Mouse (Mus musculus): Measurements from ENCODE around the gene Ampd3. TPM values are rescaled to one million over a fixed set of nuclear protein-coding genes. Genes with fewer than 3 reads are reported as not detected.

Ampd3 gene
- polyA plus RNA-seq, 1 experiment from 2014 or later: 28.1 TPM

DNA sequence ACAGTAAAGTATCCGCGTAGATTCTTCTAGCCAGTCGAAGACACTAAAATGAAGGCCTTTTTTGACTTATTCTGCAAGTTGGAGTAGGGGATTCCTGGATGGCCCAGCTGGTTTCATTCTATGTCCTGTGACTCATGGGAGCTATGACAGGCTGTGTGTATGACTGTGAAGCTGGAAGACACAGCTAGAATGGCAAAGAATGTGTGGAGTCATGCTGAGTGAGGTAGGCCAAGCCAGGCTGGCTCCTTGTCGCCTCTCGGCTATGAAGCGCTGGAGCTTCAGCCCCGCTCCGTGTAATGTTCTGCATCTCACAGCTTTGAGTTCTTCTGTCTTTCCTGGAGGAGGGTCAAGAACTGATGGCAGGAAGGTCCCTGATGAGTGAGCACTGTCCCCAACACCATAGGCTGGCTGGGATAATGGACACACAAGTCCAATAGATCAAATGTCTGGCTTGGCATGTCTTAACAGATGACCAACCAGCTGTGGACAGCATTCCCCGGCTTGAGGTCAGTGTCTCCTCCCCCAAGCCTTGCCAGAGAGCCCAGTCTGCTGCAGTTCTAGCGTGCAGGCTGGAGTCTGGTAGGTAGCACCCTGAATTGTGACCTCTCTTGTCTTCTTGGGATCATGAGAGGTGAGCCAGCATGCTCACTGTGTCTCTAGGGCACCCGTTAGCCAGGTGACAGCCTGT lies 29.9 kb downstream of the Ampd3 start:
- 96% methylated on average over 11 of the region's 11 CpGs for WGBS (ENCODE audit: missing documents)
- H3K36me3 ChIP-seq (ENCODE audit: inconsistent target): peaks cover 21% of the 10 kb centered on the region
- no peak overlapping the region for H3K4me3 ChIP-seq (ENCODE audit: inconsistent target)
- H3K79me2 ChIP-seq (ENCODE audit: inconsistent target): no peaks in the 10 kb centered on the region
- H3K27ac ChIP-seq: no peak overlapping the region

DNA sequence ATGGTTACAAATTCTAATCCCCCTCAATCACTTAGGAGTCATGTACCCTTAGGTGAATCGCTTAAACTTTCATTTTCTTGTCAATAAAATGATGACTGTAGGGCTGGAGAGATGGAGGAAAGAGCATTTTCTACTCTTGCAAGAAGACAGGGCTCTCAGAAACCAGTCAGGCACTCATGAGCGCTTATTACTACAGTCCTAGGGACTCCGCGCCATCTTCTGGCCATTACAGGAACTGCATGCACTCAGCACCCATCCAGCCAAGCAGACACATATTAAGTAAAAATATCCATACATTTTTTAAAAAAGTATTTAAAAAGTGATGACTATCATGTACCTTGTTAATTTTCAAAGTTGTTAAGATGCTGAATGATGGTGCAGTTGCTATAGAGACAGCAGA lies 33.0 kb downstream of the Ampd3 start:
- H3K36me3 ChIP-seq (ENCODE audit: inconsistent target): peaks cover 46% of the 10 kb centered on the region
- no peak overlapping the region for H3K4me3 ChIP-seq (ENCODE audit: inconsistent target)
- WGBS (ENCODE audit: missing documents): 2% methylated on average over 4 of the region's 4 CpGs
- no peaks in the 10 kb centered on the region for H3K79me2 ChIP-seq (ENCODE audit: inconsistent target)
- H3K27ac ChIP-seq: no peak overlapping the region

DNA sequence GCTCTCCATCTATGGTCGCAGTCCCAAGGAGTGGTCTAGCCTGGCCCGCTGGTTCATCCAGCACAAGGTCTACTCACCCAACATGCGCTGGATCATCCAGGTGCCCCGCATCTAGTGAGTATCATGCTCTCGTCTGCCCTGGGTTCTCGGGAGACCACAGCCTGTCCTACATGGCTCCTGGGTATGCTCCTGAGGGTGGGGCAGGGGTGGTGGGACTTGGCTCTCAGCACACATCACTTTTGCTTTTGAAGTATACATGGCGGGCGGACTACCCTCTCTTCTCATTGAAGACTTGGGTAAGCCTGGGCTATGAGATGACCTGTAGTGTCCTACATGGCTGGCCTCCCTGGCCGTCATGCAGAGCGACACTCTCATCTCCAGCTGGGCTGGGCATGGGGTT lies 35.1 kb downstream of the Ampd3 start:
- H3K79me2 ChIP-seq (ENCODE audit: inconsistent target): no peaks in the 10 kb centered on the region
- H3K36me3 ChIP-seq (ENCODE audit: inconsistent target): peaks cover 60% of the 10 kb centered on the region
- H3K4me3 ChIP-seq (ENCODE audit: inconsistent target): no peak overlapping the region
- WGBS (ENCODE audit: missing documents): 95% methylated on average over 10 of the region's 10 CpGs
- H3K27ac ChIP-seq: no peak overlapping the region

DNA sequence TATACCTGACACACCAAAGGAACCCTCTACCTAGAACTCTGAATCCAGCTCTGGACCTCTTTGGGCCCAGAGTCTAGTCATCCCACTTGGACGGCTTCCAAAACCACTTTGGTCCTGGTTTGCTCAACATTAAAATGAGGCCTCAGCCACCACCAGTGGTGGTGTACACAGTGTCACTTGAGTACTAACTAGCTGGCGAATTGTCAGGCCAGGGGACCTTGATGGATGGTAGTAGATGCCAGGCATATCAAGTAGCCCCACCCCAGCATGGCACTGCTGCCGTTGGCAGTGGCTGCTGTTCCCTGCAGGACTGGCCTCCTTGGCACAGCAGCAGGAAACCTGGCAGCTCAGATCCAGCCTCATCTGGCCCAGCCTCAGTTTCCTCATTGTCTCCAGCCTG lies 36.3 kb downstream of the Ampd3 start:
- Histone ChIP-seq H3K79me2 (ENCODE audit: inconsistent target) (no peaks in the 10 kb centered on the region), H3K27ac (no peak overlapping the region), H3K36me3 (ENCODE audit: inconsistent target) (peaks cover 71% of the 10 kb centered on the region), H3K4me3 (ENCODE audit: inconsistent target) (no peak overlapping the region)
- WGBS (ENCODE audit: missing documents): 30% methylated on average over 3 of the region's 3 CpGs

DNA sequence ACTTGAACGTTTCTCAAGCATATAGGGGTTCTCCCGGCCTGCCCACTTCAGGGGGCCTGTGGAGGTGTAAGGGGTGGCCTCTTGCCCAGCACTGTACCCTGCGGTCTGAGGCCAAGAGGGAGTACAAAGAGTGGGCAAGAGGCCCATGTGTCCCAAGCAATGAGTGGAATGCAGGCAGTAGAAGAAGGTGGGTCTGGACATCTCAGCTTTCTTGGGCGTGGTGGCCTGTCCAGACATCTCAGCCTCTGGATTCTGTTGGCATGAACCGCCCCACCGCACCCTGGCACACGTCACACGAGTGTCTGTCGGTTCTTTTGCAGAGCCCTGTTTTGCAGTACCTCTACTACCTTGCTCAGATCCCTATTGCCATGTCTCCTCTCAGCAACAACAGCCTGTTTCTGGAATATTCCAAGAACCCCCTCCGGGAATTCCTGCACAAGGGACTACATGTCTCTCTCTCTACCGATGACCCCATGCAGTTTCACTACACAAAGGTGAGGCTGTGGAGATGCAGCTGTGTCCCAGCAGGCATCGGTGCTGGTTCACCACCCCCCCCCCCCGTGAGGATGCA lies 39.5 kb downstream of the Ampd3 start:
- peaks cover 93% of the 10 kb centered on the region for H3K36me3 ChIP-seq (ENCODE audit: inconsistent target)
- WGBS (ENCODE audit: missing documents): 94% methylated on average over 12 of the region's 13 CpGs

DNA sequence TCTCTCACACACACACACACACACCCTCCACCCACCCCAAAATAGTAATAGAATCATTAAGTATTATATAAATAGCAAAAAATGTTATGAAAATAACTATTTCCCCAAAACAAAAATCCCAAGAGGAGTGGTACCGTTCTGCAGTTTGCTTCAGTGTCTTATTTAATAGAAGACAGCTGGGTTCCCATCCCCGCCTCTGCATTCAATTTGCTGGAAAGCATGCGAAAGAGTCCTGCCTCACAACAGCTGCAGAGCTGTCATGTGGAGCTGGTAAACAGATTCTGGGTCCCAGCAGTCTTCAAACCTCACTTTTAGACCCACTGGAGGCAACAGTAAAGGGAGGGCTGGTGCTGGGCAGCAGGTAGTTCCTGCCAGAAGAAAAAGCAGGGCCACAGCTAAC lies 41.0 kb downstream of the Ampd3 start:
- no peaks in the 10 kb centered on the region for H3K79me2 ChIP-seq (ENCODE audit: inconsistent target)
- no peak overlapping the region for H3K4me3 ChIP-seq (ENCODE audit: inconsistent target)
- H3K36me3 ChIP-seq (ENCODE audit: inconsistent target): peaks cover 86% of the 10 kb centered on the region
- H3K27ac ChIP-seq: no peak overlapping the region
- 86% methylated on average over 3 of the region's 3 CpGs for WGBS (ENCODE audit: missing documents)

More for the DNA sequence above, 39.5 kb downstream of the Ampd3 start:
- Histone ChIP-seq H3K79me2 (ENCODE audit: inconsistent target) (no peaks in the 10 kb centered on the region), H3K4me3 (ENCODE audit: inconsistent target) (no peak overlapping the region), H3K27ac (no peak overlapping the region)

DNA sequence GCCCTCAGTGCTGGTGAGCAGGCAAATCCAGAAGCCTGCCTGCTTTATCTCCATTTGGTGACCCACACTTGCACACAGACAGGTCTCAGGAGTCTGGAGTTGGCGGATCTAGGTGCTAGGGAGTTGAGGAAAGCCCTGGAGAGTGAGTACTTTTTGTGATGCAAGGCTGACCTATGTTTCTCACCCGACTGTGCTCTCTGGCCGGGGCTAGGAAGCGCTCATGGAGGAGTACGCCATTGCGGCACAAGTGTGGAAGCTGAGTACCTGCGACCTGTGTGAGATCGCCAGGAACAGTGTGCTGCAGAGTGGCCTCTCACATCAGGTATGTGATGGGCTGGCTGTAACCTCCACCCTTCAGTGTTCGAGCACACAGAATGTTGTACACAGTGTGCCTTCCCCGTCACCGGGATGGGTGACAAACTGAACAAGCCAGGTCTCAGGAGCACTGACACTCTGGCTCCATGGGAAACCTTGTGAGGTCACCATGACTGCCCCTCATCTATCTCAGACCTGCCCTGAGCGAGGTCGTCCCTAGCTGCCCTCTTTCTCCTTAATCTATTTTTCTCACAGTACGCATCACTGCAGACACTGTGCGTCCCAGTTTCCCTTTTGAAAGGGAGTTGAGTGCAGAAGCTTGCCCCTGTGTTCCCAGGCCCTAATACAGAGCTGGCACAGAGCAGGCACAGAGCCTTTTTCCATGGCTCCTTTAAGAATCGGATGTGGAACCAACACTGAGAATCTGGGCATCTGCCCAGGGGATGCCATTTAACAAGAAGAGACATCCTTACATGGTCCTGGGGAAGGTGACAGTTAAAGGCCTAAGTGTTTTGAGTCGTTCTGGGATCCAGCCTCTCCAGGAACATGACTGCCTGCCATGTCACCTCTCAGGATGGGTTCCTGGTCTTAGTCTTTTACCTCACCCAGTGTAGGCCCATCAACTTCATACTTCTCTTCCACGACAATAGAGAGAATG lies 41.9 kb downstream of the Ampd3 start:
- Histone ChIP-seq H3K27ac (no peak overlapping the region), H3K4me3 (ENCODE audit: inconsistent target) (no peak overlapping the region), H3K79me2 (ENCODE audit: inconsistent target) (no peaks in the 10 kb centered on the region), H3K36me3 (ENCODE audit: inconsistent target) (peaks cover 83% of the 10 kb centered on the region)
- WGBS (ENCODE audit: missing documents): 94% methylated on average over 17 of the region's 18 CpGs

DNA sequence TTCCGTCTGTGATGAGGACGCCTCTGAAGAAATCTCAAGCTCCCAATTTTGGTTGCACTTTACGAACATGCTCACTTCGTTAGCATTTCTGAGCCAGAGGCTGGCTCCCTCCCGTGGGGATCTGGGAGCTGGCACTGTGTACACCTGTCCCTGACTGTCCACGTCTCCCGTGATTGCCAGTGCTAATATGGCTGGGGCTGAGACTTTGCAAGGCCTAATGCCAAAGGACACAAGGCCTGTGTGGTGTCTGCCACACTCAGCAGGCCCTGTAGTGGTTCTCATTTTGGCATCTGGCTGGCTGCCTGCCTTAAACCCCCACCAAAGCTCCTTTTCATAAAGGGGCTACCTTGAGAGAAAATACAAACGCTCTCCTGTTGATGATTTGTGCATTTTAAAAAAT lies 43.0 kb downstream of the Ampd3 start:
- H3K4me3 ChIP-seq (ENCODE audit: inconsistent target): no peak overlapping the region
- H3K36me3 ChIP-seq (ENCODE audit: inconsistent target): peaks cover 83% of the 10 kb centered on the region
- no peaks in the 10 kb centered on the region for H3K79me2 ChIP-seq (ENCODE audit: inconsistent target)
- 89% methylated on average over 8 of the region's 8 CpGs for WGBS (ENCODE audit: missing documents)
- H3K27ac ChIP-seq: no peak overlapping the region

DNA sequence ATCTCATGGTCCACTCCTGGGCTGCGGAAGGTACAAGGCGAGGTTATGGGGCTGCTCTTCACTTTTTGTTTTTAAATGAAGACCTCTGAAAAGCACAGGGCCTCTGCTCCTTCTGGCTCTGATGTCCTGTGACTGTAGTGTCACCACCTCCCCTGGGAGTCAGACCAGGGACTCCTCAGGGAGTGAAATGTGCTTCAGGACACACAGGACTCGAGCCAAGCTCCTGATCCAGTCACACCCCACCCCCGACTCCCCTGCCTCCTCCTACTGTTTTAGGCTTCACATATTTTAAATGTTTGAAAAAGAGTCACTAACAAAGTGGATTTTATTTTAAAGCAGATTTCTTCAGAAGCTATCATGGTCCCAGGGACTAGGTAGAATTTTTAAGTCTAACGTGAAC lies 43.5 kb downstream of the Ampd3 start:
- Histone ChIP-seq H3K36me3 (ENCODE audit: inconsistent target) (peaks cover 82% of the 10 kb centered on the region), H3K27ac (no peak overlapping the region), H3K79me2 (ENCODE audit: inconsistent target) (no peaks in the 10 kb centered on the region), H3K4me3 (ENCODE audit: inconsistent target) (no peak overlapping the region)
- WGBS (ENCODE audit: missing documents): 95% methylated on average over 5 of the region's 5 CpGs

DNA sequence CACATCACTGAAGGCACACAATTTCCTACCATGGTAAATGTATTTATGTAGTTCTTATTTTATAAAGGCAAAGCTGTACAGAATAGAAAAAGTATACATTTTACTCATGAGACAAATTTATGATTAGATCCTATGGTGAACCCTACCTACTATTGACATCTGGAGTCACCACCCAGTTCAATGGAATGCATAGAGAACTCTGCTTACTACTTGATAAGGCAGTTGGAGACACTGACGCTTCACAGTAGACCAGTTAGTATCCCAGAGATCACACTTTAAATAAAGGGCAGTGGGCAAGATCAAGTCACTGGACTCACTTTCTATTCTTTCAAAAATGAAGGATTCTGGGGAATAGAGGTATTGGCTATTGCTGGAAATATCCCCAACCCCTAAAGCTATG lies 46.0 kb downstream of the Ampd3 start:
- Histone ChIP-seq H3K27ac (no peak overlapping the region), H3K4me3 (ENCODE audit: inconsistent target) (no peak overlapping the region), H3K36me3 (ENCODE audit: inconsistent target) (peaks cover 70% of the 10 kb centered on the region), H3K79me2 (ENCODE audit: inconsistent target) (no peaks in the 10 kb centered on the region)
- 75% methylated on average over 1 of the region's 1 CpGs for WGBS (ENCODE audit: missing documents)

DNA sequence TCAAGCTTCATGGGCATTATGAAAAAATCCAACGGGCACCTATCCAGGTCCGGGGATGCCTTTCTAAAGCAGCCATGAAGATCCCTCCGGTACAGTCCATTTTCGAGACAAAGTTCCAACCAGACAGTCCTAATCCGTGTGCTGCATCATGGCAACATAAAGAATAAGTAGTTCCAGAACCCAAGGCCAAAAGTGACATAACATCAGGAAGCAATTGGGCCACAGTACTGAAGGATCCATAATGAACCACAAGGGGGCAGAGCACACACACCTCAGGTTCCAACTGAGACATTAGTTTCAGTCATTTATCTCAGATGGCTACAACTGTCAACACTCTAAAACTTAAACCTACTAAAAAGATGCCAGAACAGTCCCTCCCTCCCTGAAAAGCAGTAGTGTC lies 48.0 kb downstream of the Ampd3 start:
- no peak overlapping the region for H3K27ac ChIP-seq
- H3K36me3 ChIP-seq (ENCODE audit: inconsistent target): peaks cover 60% of the 10 kb centered on the region
- H3K79me2 ChIP-seq (ENCODE audit: inconsistent target): no peaks in the 10 kb centered on the region
- 66% methylated on average over 5 of the region's 5 CpGs for WGBS (ENCODE audit: missing documents)
- no peak overlapping the region for H3K4me3 ChIP-seq (ENCODE audit: inconsistent target)

DNA sequence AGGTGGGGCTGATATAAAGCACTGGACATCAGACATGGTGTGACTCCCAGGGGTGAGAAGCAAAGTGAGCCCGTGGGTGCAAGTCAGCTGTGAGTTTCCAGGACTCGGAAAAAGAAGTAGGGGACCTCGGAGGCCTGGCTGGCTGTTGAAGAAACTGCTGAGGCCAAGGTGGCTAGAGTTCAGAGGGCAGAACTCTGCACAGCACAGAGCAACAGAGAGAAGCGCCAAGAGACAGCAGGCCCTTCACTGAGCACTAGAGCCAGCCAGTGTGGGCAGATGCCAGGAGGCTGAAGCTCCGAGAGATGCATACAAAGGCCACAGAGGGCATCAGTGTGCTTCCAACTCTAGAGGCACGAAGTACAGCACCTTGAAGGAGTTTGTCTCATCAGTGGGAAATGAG lies 50.2 kb downstream of the Ampd3 start:
- H3K79me2 ChIP-seq (ENCODE audit: inconsistent target): no peaks in the 10 kb centered on the region
- H3K27ac ChIP-seq: no peak overlapping the region
- 91% methylated on average over 6 of the region's 6 CpGs for WGBS (ENCODE audit: missing documents)
- no peak overlapping the region for H3K4me3 ChIP-seq (ENCODE audit: inconsistent target)
- H3K36me3 ChIP-seq (ENCODE audit: inconsistent target): peaks cover 39% of the 10 kb centered on the region

DNA sequence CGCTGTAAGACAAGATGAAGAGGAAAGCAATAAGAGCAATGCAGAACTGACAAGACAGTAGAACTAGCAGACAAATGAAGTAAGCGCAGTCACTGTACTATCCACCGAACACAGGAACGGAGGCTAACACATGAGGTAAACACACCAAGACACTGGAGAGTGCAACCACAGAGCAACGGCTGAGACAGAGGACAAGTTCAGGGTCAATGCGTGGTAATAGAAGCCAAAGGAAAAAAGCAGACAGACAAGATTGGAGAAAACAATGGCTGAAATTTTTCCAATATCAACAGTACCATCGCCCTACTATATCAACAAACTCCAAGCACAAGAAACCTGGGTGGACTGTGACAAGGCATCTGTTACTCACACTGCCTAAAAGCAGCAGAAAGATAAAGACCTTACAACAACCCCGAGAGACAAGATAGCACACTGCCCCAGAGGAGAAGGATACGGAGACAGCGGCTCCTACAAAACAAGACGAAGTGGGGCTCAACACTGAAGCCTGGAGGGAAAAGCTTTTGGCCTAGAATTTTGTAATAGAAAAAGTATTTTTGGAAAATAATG lies 50.9 kb downstream of the Ampd3 start:
- Histone ChIP-seq H3K36me3 (ENCODE audit: inconsistent target) (peaks cover 38% of the 10 kb centered on the region), H3K79me2 (ENCODE audit: inconsistent target) (no peaks in the 10 kb centered on the region), H3K27ac (no peak overlapping the region), H3K4me3 (ENCODE audit: inconsistent target) (no peak overlapping the region)
- 89% methylated on average over 11 of the region's 11 CpGs for WGBS (ENCODE audit: missing documents)

DNA sequence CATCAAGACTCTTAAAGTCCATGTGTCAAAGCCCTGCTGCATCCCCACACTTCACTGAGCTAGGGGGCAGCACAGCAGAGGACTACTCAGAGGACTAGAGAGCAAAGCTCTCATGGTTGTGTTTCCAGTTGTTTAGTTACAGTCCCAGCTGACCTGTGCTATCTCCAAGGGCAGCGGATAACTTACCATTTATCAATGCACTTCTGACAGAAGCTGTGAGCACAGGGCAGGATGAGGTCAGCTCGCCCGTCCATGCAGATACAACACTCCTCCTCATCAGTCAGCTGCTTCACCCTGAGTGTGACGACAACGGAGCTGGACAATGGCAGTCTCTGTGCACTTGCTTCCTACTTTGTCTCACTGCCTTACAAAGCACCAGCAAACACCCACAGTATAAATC lies 53.1 kb downstream of the Ampd3 start:
- Histone ChIP-seq H3K4me3 (ENCODE audit: inconsistent target) (no peak overlapping the region), H3K27ac (peak overlapping the region; percentile 91), H3K36me3 (ENCODE audit: inconsistent target) (peaks cover 21% of the 10 kb centered on the region; the same call in 1 of the 2 replicates), H3K79me2 (ENCODE audit: inconsistent target) (no peaks in the 10 kb centered on the region)
- WGBS (ENCODE audit: missing documents): 94% methylated on average over 5 of the region's 5 CpGs

Data from macrophage (primary cell).